Mouse (Mus musculus) 3134 (cell line): ENCODE results near the gene Tpm4.

Source experiments
- DNase-seq: peaks from one replicate; pipeline ENCODE4 v3.0.0-alpha.2; 2011; ENCODE audit warnings: low spot score; ENCODE audit not compliant: insufficient read length; ENCODE audit errors: extremely low read depth

The Tpm4 gene

DNA sequence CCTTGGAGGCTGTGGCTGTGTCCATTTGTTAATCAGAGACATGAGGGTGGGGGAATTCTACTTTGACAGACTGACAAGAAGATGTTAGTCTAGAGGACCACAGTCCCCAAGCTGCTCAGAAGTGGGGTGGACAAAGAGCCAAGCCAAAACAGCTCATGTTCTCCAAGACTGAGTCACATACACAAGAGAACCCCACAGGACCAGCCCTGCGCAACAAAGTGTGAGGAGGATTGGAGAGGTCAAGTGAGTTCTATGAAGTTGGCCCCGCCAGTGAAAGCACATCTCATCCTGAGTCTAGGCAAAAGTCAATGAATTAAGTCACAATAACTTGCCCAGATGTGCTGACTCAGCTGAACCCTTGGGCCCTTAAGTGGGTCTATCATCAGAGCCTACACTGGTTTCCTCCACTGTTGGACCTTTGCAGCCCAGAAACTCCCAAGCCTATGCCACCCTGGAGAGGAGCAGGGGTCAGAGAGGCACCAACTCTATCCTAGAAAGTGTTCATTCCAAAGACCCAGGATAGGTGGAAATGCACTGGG lies 53.1 kb downstream of the Tpm4 start:
- DNase-seq: no peak

DNA sequence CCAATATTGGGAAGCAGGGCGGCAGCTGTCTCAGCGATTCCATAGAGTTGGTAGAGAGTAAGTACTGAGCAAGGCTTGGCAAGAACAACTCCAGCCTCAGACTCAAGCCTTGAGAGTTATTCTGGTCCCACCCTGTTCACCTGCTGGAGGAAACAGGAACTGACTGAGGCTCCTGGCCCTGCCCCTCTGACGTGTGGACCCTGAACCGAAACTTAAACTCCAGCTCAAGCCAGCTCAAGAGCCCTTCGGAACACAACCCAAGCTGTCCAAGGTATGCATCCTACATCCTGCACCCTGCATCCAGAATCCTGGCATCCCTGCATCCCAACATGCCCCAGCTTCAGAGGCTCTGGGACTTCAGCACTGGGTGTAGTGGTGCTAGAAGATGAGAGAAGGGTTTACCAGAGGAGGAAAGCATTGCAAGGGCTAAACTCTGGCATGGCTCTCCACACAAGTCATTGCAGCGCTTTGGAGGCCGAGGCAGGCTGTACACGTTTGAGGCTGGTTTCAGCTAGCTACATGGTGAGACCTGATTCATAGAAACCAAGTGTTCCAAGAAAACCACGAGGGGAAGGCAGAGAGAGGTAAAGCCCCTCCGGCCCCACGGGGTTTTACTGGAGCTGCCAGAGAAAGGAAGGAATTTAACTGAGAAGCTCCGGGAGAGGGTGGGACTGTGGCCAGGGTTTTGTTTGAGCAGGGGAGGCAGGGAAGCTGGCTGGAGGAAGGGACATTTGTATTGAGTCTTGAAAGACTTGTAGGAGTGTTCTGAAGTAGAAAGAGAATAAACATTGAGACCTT lies 54.8 kb downstream of the Tpm4 start, which contains the start of gene Hsh2d:
Hsh2d (plus strand) TSS at position 222 of the 798 bp plus-strand sequence.
- DNase-seq: no peak

GRCm38 (mm10) chr8:72190215-72190539 lies 55.4 kb downstream of the Tpm4 start:
- DNase-seq: no peak

- DNase-seq: no peak
These were observed 57.3 kb downstream of the Tpm4 start for GRCm38 (mm10) chr8:72192065-72192464.

GRCm38 (mm10) chr8:72197997-72198396 lies 63.2 kb downstream of the Tpm4 start:
- DNase-seq: no peak
